Mouse (Mus musculus) cerebellum, adult 2 months (tissue): ENCODE measurements at regions not wholly inside any gene's neighbourhood (a gene's known extent, or its start where the extent isn't known, plus 50 kb on each side); places are given as distances from the start of the nearest gene placed in this dataset.

Experiments
- CTCF ChIP-seq: fragments of 200-500 bp; IDR thresholded peaks from 2 replicates; pipeline ENCODE4 v1.5.1; 2011; ENCODE audit warnings: low read depth, mild to moderate bottlenecking, control low read depth, low read length, moderate library complexity, borderline replicate concordance; ENCODE audit not compliant: insufficient read depth
- POLR2A ChIP-seq: fragments of 200-500 bp; IDR thresholded peaks from 2 replicates; pipeline ENCODE4 v1.6.1; 2011; ENCODE audit warnings: low read length, control low read depth, borderline replicate concordance; ENCODE audit not compliant: insufficient read depth

DNA sequence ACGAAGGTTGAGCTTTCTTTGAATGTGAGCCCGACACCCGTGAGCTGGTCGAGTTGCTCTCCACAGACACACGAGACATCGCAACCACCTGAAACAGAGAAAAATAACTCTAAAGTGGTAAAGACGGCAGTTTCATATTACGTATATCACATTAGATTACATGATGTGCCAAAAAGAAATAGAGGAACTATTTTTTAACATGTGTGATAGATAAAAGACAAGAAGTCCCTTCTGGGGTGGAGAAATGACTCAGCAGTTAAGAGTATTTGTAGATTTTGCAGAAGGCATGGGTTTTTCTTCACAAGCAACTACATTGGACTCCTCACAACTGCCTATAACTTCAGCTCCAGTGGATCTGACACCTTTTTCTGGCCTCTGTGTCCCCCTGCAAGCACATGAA is 222.2 kb upstream of the Sox2 start:
- TF ChIP-seq POLR2A (no peak), CTCF (no peak)
